Comparison of ENCODE assay signal across 19 mouse cellular contexts in genomic region chr1:106352801-106353511, GRCm38 (mm10).
A peak's percentile ranks its signal among the peaks of the same experiment; 100 is the strongest.
DNase-seq lines count a peak whose midpoint lies in the region; ATAC-seq and TF ChIP-seq lines count a peak whose summit lies in the region.
"Had no signal": no experiment of that assay in that cellular context is flagged by ENCODE, and none has a peak within 500 bp of the region (broad histone marks: within the 10 kb centered on the region; RNA-seq: fewer than 3 reads in every experiment).

No protein-coding gene starts in this region.

- H3K9me3 ChIP-seq in embryonic facial prominence, embryonic 14.5 days (ENCODE audit: control insufficient read depth, low read length): no peaks in the 10 kb centered on the region
- H3K9me3 ChIP-seq in embryonic facial prominence, embryonic 10.5 days: no peaks in the 10 kb centered on the region
- H3K9me3 ChIP-seq: embryonic facial prominence, embryonic 12.5 days; intestine, embryonic 15.5 days; limb, embryonic 10.5 days; liver, embryonic 15.5 days; neural tube, embryonic 12.5 days had no signal

- WGBS in embryonic facial prominence, embryonic 14.5 days: 91% methylated on average over 2 of the region's 2 CpGs
- WGBS in embryonic facial prominence, embryonic 10.5 days: 88% methylated on average over 2 of the region's 2 CpGs
- 8% methylated on average over 2 of the region's 2 CpGs for WGBS in cerebellum, adult 2 months

- no peak overlapping the region for H3K9ac ChIP-seq in embryonic facial prominence, embryonic 14.5 days (ENCODE audit: low read depth, low read length)
- H3K9ac ChIP-seq: embryonic facial prominence, embryonic 12.5 days; intestine, embryonic 15.5 days; liver, embryonic 15.5 days; neural tube, embryonic 12.5 days had no signal

- ATAC-seq in embryonic facial prominence, embryonic 14.5 days (ENCODE audit: low read depth): peak; percentile 55; the same call in 1 of the 2 replicates
- ATAC-seq: forebrain, embryonic 16.5 days; intestine, embryonic 15.5 days; midbrain, embryonic 16.5 days had no signal

- intact Hi-C loops in left cerebral cortex, postnatal 4 days (cut with DNase I): no loop called here
- intact Hi-C loops in left cerebral cortex, postnatal 36 days (cut with DNase I): loop anchor here (10.0 kb wide), 1 partner anchor 178 kb away; the partner anchor contains the start of gene Phlpp1

- 0 out of 2 replicates have a peak, but pooled peaks cover 3% of the 10 kb centered on the region for H3K4me1 ChIP-seq in embryonic facial prominence, embryonic 14.5 days (ENCODE audit: control insufficient read depth, insufficient read depth, low read length)
- H3K4me1 ChIP-seq in embryonic facial prominence, embryonic 10.5 days: no peaks in the 10 kb centered on the region
- peaks cover 13% of the 10 kb centered on the region; the same call in 1 of the 2 replicates for H3K4me1 ChIP-seq in cerebellum, adult 2 months (ENCODE audit: control insufficient read depth, insufficient read depth, low read length)
- H3K4me1 ChIP-seq: embryonic facial prominence, embryonic 12.5 days; intestine, embryonic 15.5 days; limb, embryonic 10.5 days; liver, embryonic 15.5 days; neural tube, embryonic 12.5 days had no signal

- H3K27me3 ChIP-seq in embryonic facial prominence, embryonic 14.5 days (replicated peaks; ENCODE audit: control insufficient read depth, insufficient read depth, low read length): no peaks in the 10 kb centered on the region
- H3K27me3 ChIP-seq in embryonic facial prominence, embryonic 10.5 days (replicated peaks; ENCODE audit: low read depth, poor library complexity, severe bottlenecking): no peaks in the 10 kb centered on the region
- H3K27me3 ChIP-seq in cerebellum, adult 2 months (ENCODE audit: control insufficient read depth, insufficient read depth, low read length): no peaks in the 10 kb centered on the region
- H3K27me3 ChIP-seq: embryonic facial prominence, embryonic 12.5 days; intestine, embryonic 15.5 days; liver, embryonic 15.5 days; neural tube, embryonic 12.5 days had no signal

- no peak overlapping the region for H3K4me3 ChIP-seq in embryonic facial prominence, embryonic 14.5 days (ENCODE audit: low read depth, low read length)
- no peak overlapping the region for H3K4me3 ChIP-seq in embryonic facial prominence, embryonic 10.5 days
- H3K4me3 ChIP-seq in cerebellum, adult 2 months (replicated peaks; ENCODE audit: insufficient read depth, low read depth, low read length): no peak overlapping the region
- H3K4me3 ChIP-seq: embryonic facial prominence, embryonic 12.5 days; intestine, embryonic 15.5 days; limb, embryonic 10.5 days; liver, embryonic 15.5 days; neural tube, embryonic 12.5 days had no signal

- H3K4me2 ChIP-seq in embryonic facial prominence, embryonic 14.5 days (ENCODE audit: low read depth, low read length): no peak overlapping the region
- H3K4me2 ChIP-seq: embryonic facial prominence, embryonic 12.5 days; intestine, embryonic 15.5 days; liver, embryonic 15.5 days; neural tube, embryonic 12.5 days had no signal

- DNase-seq in embryonic facial prominence, embryonic 14.5 days (ENCODE audit: low spot score): no peak
- DNase-seq in embryonic facial prominence, embryonic 10.5 days (ENCODE audit: low spot score): no peak
- peak; percentile 19 to 40 for DNase-seq in left cerebral cortex, adult 9 months (ENCODE audit: low spot score in 2 of 2)
- no peak for DNase-seq in left cerebral cortex, postnatal 4 days
- peak; percentile 23 to 72 for DNase-seq in cerebellum, adult 2 months
- peak; percentile 21 to 26 for DNase-seq in left cerebral cortex, postnatal 36 days (ENCODE audit: low spot score in 2 of 2)
- DNase-seq in urinary bladder, postnatal 4 days (ENCODE audit: low spot score in 2 of 2): no peak
- DNase-seq in lung, postnatal 4 days: no peak
- DNase-seq: adrenal gland, adult 2 months; heart, postnatal 14 days had no signal

- TF ChIP-seq CTCF in cerebellum, adult 2 months (IDR thresholded peaks at IDR 0.05; ENCODE audit: borderline replicate concordance, insufficient read depth, low read depth, low read length): no peak

- H3K36me3 ChIP-seq in embryonic facial prominence, embryonic 14.5 days (ENCODE audit: control insufficient read depth, insufficient read depth, low read length): peaks cover 5% of the 10 kb centered on the region
- peaks cover 9% of the 10 kb centered on the region for H3K36me3 ChIP-seq in embryonic facial prominence, embryonic 10.5 days (replicated peaks)
- H3K36me3 ChIP-seq: intestine, embryonic 15.5 days; liver, embryonic 15.5 days had no signal

- no peak overlapping the region for H3K27ac ChIP-seq in embryonic facial prominence, embryonic 14.5 days (replicated peaks; ENCODE audit: low read depth, low read length)
- H3K27ac ChIP-seq in embryonic facial prominence, embryonic 10.5 days (replicated peaks): no peak overlapping the region
- no peak overlapping the region for H3K27ac ChIP-seq in cerebellum, adult 2 months (ENCODE audit: insufficient read depth, low read length)
- H3K27ac ChIP-seq: embryonic facial prominence, embryonic 12.5 days; intestine, embryonic 15.5 days; kidney, postnatal 0 days; limb, embryonic 10.5 days; liver, embryonic 15.5 days; macrophage; neural tube, embryonic 12.5 days had no signal

- TF ChIP-seq POLR2A in cerebellum, adult 2 months (IDR thresholded peaks at IDR 0.05; ENCODE audit: borderline replicate concordance, insufficient read depth, low read length): no peak

Comparison
In these comparisons a context has a peak if more than half of its experiments do, and no peak if none do; other contexts are left out.
1. DNase-seq: peak in left cerebral cortex, adult 9 months (2 of 2), cerebellum, adult 2 months (2 of 2) and left cerebral cortex, postnatal 36 days (2 of 2); none in embryonic facial prominence, embryonic 14.5 days (single experiment), embryonic facial prominence, embryonic 10.5 days (single experiment), left cerebral cortex, postnatal 4 days (single experiment), urinary bladder, postnatal 4 days (0 of 2) and lung, postnatal 4 days (0 of 2).